Mouse (Mus musculus): ENCODE results near the gene Rpl13. TPM values are rescaled to one million over a fixed set of nuclear protein-coding genes. Genes with fewer than 3 reads are reported as not detected.

The Rpl13 gene
- total and polyA plus RNA-seq, 3 experiments: 1,306 to 3,113 TPM; not detected in 1

GRCm38 (mm10) chr8:123071176-123071575, 31.0 kb upstream of the Rpl13 start:
- H3K36me3 ChIP-seq (ENCODE audit: control insufficient read depth in 1 of 2, insufficient read depth in 2 of 2, low read length in 2 of 2): peaks cover 3 to 10% of the 10 kb centered on the region in 2 experiments
- H3K27me3 ChIP-seq (ENCODE audit: control insufficient read depth in 1 of 2, insufficient read depth in 2 of 2, low read length in 2 of 2): no peaks in the 10 kb centered on the region
- TF ChIP-seq BHLHE40 (IDR thresholded peaks at IDR 0.05; ENCODE audit: borderline replicate concordance, low read depth, low read length) (no peak), ZC3H11A (IDR thresholded peaks at IDR 0.05; ENCODE audit: low read depth, low read length) (no peak), TBP (IDR thresholded peaks at IDR 0.05; ENCODE audit: low read depth, low read length) (no peak), CHD2 (IDR thresholded peaks at IDR 0.05; ENCODE audit: low read length) (no peak), GATA1 (IDR thresholded peaks at IDR 0.05; ENCODE audit: low read depth, low read length) (no peak), MEF2A (IDR thresholded peaks at IDR 0.05; ENCODE audit: extremely low read depth, insufficient replicate concordance, low read depth, low read length, poor library complexity, severe bottlenecking) (no peak), SMC3 (IDR thresholded peaks at IDR 0.05; ENCODE audit: low read depth, low read length) (no peak), RAD21 (IDR thresholded peaks at IDR 0.05; ENCODE audit: low read depth, low read length) (no peak), TAL1 (IDR thresholded peaks at IDR 0.05; ENCODE audit: low read length) (no peak), NELFE (IDR thresholded peaks at IDR 0.05; ENCODE audit: low read depth, low read length) (no peak), POLR2A (IDR thresholded peaks at IDR 0.05; ENCODE audit: control insufficient read depth in 1 of 2, insufficient read depth in 1 of 2, low read depth in 1 of 2, low read length in 2 of 2, poor library complexity in 1 of 2) (no peak), ZMIZ1 (IDR thresholded peaks at IDR 0.05; ENCODE audit: low read depth, low read length) (no peak), CHD1 (IDR thresholded peaks at IDR 0.05; ENCODE audit: low read depth, low read length) (no peak), POLR2AphosphoS2 (IDR thresholded peaks at IDR 0.05; ENCODE audit: low read length) (no peak), MAZ (IDR thresholded peaks at IDR 0.05; ENCODE audit: low read depth, low read length) (no peak), ELF1 (IDR thresholded peaks at IDR 0.05; ENCODE audit: low read depth, low read length) (no peak), MAFK (IDR thresholded peaks at IDR 0.05; ENCODE audit: borderline replicate concordance, low read depth, low read length) (no peak), ETS1 (IDR thresholded peaks at IDR 0.05; ENCODE audit: low read depth, low read length) (no peak), ZKSCAN1 (IDR thresholded peaks at IDR 0.05; ENCODE audit: low read depth, low read length) (no peak), KAT2A (conservative IDR thresholded peaks at IDR 0.05; ENCODE audit: low read depth, low read length) (no peak)
- no peak overlapping the region for H3K9ac ChIP-seq (ENCODE audit: control insufficient read depth, low read depth, low read length, poor library complexity, severe bottlenecking)
- H3K9me3 ChIP-seq (replicated peaks; ENCODE audit: insufficient read depth, low read length): no peaks in the 10 kb centered on the region
- H3K27ac ChIP-seq (ENCODE audit: control insufficient read depth, low read depth, low read length): no peak overlapping the region
- H3K4me3 ChIP-seq (ENCODE audit: control insufficient read depth in 1 of 2, insufficient read depth in 1 of 2, low read depth in 2 of 2, low read length in 2 of 2): no peak overlapping the region
- no peak for DNase-seq (ENCODE audit: low read depth, low spot score)
- H3K4me1 ChIP-seq (ENCODE audit: control insufficient read depth in 1 of 2, insufficient read depth in 2 of 2, low read length in 2 of 2): peaks cover 0 to 8% of the 10 kb centered on the region in 2 experiments; a peak in 3 of 4 replicates
- peaks cover 12% of the 10 kb centered on the region for H3K79me2 ChIP-seq (ENCODE audit: control insufficient read depth, insufficient read depth, low read length, poor library complexity)

GRCm38 (mm10) chr8:123077213-123077612, 24.9 kb upstream of the Rpl13 start:
- Histone ChIP-seq H3K27me3 (ENCODE audit: control insufficient read depth in 1 of 2, insufficient read depth in 2 of 2, low read length in 2 of 2) (no peaks in the 10 kb centered on the region), H3K9ac (ENCODE audit: control insufficient read depth, low read depth, low read length, poor library complexity, severe bottlenecking) (no peak overlapping the region), H3K27ac (ENCODE audit: control insufficient read depth, low read depth, low read length) (no peak overlapping the region), H3K4me3 (ENCODE audit: control insufficient read depth in 1 of 2, insufficient read depth in 1 of 2, low read depth in 2 of 2, low read length in 2 of 2) (no peak overlapping the region), H3K4me1 (ENCODE audit: control insufficient read depth in 1 of 2, insufficient read depth in 2 of 2, low read length in 2 of 2) (no peaks in the 10 kb centered on the region), H3K9me3 (replicated peaks; ENCODE audit: insufficient read depth, low read length) (no peaks in the 10 kb centered on the region), H3K36me3 (ENCODE audit: control insufficient read depth in 1 of 2, insufficient read depth in 2 of 2, low read length in 2 of 2) (peaks cover 0 to 3% of the 10 kb centered on the region in 2 experiments; a peak in 2 of 4 replicates), H3K79me2 (ENCODE audit: control insufficient read depth, insufficient read depth, low read length, poor library complexity) (no peaks in the 10 kb centered on the region)
- DNase-seq (ENCODE audit: low read depth, low spot score): peak; percentile 66
- TF ChIP-seq EP300 (IDR thresholded peaks at IDR 0.05; ENCODE audit: low read depth in 1 of 2, low read length in 2 of 2): 0 out of 4 replicates have a peak, but pooled peaks of 1 of the 2 experiments have one; percentile 22
- no peak for TF ChIP-seq RCOR1 (IDR thresholded peaks at IDR 0.05; ENCODE audit: low read depth, low read length)
- peak; percentile 63 for TF ChIP-seq TAL1 (IDR thresholded peaks at IDR 0.05; ENCODE audit: low read length)

Measured in MEL (cell line).